Mouse (Mus musculus) gastrocnemius, postnatal 36 days (tissue): ENCODE measurements around the gene Atf3. TPM values are rescaled to one million over a fixed set of nuclear protein-coding genes. Genes with fewer than 3 reads are reported as not detected.

ENCODE experiments used
- DNase-seq, 2 experiments: peaks; one replicate each; pipeline ENCODE4 v3.0.0; 2022
- intact Hi-C: fragments of 180-260 bp; cut with DNase I; formaldehyde crosslinking; loops from one replicate; pipeline ENCODE4 v1.15.1; 2025
- long read RNA-seq, 2 experiments: library from polyadenylated mRNA; stranded (forward); transcript quantifications; one replicate each; pipeline ENCODE4 v2.0.0; 2021
- total RNA-seq, 2 experiments: library from RNA; stranded (reverse); gene quantifications; 2 replicates each; pipeline ENCODE4 v1.2.3; 2021

The Atf3 gene
- 10 to 100 TPM; 11.9 to 18.8 TPM for total RNA-seq
- long read RNA-seq, experiment 1, partial matches to known transcripts = 0 of 6 reads
- long read RNA-seq, experiment 1, other reads (novel, unspliced or antisense) = 2 of 6 reads
- long read RNA-seq, experiment 2, partial matches to known transcripts = 0 of 6 reads
- long read RNA-seq, experiment 2, other reads (novel, unspliced or antisense) = 1 of 6 reads

GRCm38 (mm10) chr1:191217939-191218338, at the start of gene Atf3:
Gene Atf3 (minus strand): TSS chr1:191218039.
- intact Hi-C loops = no loop called here
- no peak for DNase-seq

GRCm38 (mm10) chr1:191267162-191267561, 49.3 kb upstream of the Atf3 start:
- DNase-seq = no peak
- intact Hi-C loops = no loop called here

GRCm38 (mm10) chr1:191263471-191263870, 45.6 kb upstream of the Atf3 start:
- intact Hi-C loops = no loop called here
- DNase-seq = no peak

- no peak for DNase-seq
- intact Hi-C loops = no loop called here
These were observed 44.0 kb upstream of the Atf3 start for GRCm38 (mm10) chr1:191261861-191262260.

GRCm38 (mm10) chr1:191259661-191260060, 41.8 kb upstream of the Atf3 start:
- intact Hi-C loops = no loop called here
- no peak for DNase-seq

- no peak for DNase-seq
- intact Hi-C loops = no loop called here
These were observed 41.3 kb upstream of the Atf3 start for GRCm38 (mm10) chr1:191259121-191259520.

GRCm38 (mm10) chr1:191258521-191258920, 40.7 kb upstream of the Atf3 start:
- DNase-seq = no peak
- intact Hi-C loops = no loop called here

- DNase-seq = no peak
- intact Hi-C loops = no loop called here
These were observed 40.1 kb upstream of the Atf3 start for GRCm38 (mm10) chr1:191257981-191258380.

GRCm38 (mm10) chr1:191257351-191257771, 39.5 kb upstream of the Atf3 start:
- intact Hi-C loops = no loop called here

GRCm38 (mm10) chr1:191256566-191257350, 38.9 kb upstream of the Atf3 start:
- intact Hi-C loops = no loop called here
- DNase-seq = no peak

More at GRCm38 (mm10) chr1:191257351-191257771, 39.5 kb upstream of the Atf3 start:
- DNase-seq = no peak

GRCm38 (mm10) chr1:191256134-191256533, 38.3 kb upstream of the Atf3 start:
- intact Hi-C loops = no loop called here
- no peak for DNase-seq

- peak; percentile 27 to 40 for DNase-seq
- intact Hi-C loops = no loop called here
These were observed 36.6 kb upstream of the Atf3 start for GRCm38 (mm10) chr1:191254448-191254847.

- DNase-seq = no peak
- intact Hi-C loops = no loop called here
These were observed 35.8 kb upstream of the Atf3 start for GRCm38 (mm10) chr1:191253636-191254035.

GRCm38 (mm10) chr1:191249975-191250374, 32.1 kb upstream of the Atf3 start:
- no peak for DNase-seq
- intact Hi-C loops = no loop called here

GRCm38 (mm10) chr1:191248423-191248822, 30.6 kb upstream of the Atf3 start:
- intact Hi-C loops = no loop called here
- DNase-seq = no peak

- intact Hi-C loops = no loop called here
- no peak for DNase-seq
These were observed 29.7 kb upstream of the Atf3 start for GRCm38 (mm10) chr1:191247561-191247960.

- intact Hi-C loops = no loop called here
- no peak for DNase-seq
These were observed 26.0 kb upstream of the Atf3 start for GRCm38 (mm10) chr1:191243855-191244254.

- no peak for DNase-seq
- intact Hi-C loops = no loop called here
These were observed 24.3 kb upstream of the Atf3 start for GRCm38 (mm10) chr1:191242065-191242698.

- intact Hi-C loops = no loop called here
- DNase-seq = no peak
These were observed 23.7 kb upstream of the Atf3 start for GRCm38 (mm10) chr1:191241574-191241973.

- no peak for DNase-seq
- intact Hi-C loops = no loop called here
These were observed 21.8 kb upstream of the Atf3 start for GRCm38 (mm10) chr1:191239602-191240001.

- intact Hi-C loops = no loop called here
- no peak for DNase-seq
These were observed 18.1 kb upstream of the Atf3 start for GRCm38 (mm10) chr1:191235788-191236542.
